ENCODE assay signal across 13 mouse cellular contexts in the genomic region with DNA sequence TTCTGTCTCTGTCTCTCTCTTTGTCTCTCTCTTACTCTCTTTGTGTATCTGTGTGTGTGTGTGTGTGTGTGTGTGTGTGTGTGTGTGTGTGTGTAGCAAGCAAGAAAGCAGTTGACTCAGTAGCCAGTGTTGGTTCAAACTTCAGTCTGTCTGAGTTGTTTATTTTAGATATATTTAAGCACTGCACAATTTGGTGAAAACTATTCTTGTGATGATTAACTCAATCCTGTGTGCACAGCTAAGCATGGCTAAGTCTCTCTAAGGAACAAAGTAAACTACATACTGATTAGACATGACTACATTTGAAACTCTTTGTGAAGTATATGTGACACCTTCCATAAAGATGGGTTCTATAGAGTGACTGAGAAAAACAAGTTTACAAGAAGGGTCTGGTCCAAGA.
"Had no signal": no experiment of that assay in that cellular context is flagged by ENCODE, and none has a peak within 500 bp of the region (broad histone marks: within the 10 kb centered on the region; RNA-seq: fewer than 3 reads in every experiment).

No protein-coding gene starts in this region.

- H3K36me3 ChIP-seq: midbrain, embryonic 10.5 days; midbrain, embryonic 12.5 days; midbrain, embryonic 15.5 days; neural tube, embryonic 12.5 days had no signal

- H3K4me2 ChIP-seq: lung, embryonic 14.5 days; midbrain, embryonic 12.5 days; midbrain, embryonic 15.5 days; neural tube, embryonic 12.5 days had no signal

- H3K4me1 ChIP-seq: midbrain, embryonic 12.5 days; midbrain, embryonic 15.5 days; neural tube, embryonic 12.5 days had no signal

- H3K27me3 ChIP-seq: midbrain, embryonic 12.5 days; midbrain, embryonic 15.5 days; neural tube, embryonic 12.5 days had no signal

- DNase-seq: lung, adult 18-20 months; lung, embryonic 14.5 days; lung, postnatal 10 days; lung, postnatal 4 days; right cerebral cortex, postnatal 14 days; thymus, adult 2 months; thymus, postnatal 25 days; thymus, postnatal 4 days had no signal

- H3K4me3 ChIP-seq: midbrain, embryonic 10.5 days; midbrain, embryonic 12.5 days; midbrain, embryonic 15.5 days; neural tube, embryonic 12.5 days had no signal

- H3K9me3 ChIP-seq: midbrain, embryonic 10.5 days; midbrain, embryonic 12.5 days; midbrain, embryonic 15.5 days; neural tube, embryonic 12.5 days had no signal

- ATAC-seq: midbrain, embryonic 15.5 days had no signal

- H3K9ac ChIP-seq: liver, embryonic 14.5 days; lung, embryonic 14.5 days; midbrain, embryonic 12.5 days; midbrain, embryonic 15.5 days; neural tube, embryonic 12.5 days had no signal

- H3K27ac ChIP-seq: liver, embryonic 14.5 days; midbrain, embryonic 10.5 days; midbrain, embryonic 12.5 days; midbrain, embryonic 15.5 days; neural tube, embryonic 12.5 days had no signal
